Mouse (Mus musculus) hindlimb bud, embryonic 11.5 days (tissue): ENCODE data around the gene Gm8369.
"Not testable (repeated sequence)": the region's sequence is repeated elsewhere in the genome, so short reads cannot be mapped to it uniquely, and the experiment has no call there.

Experiments
- DNase-seq: peaks from one replicate; pipeline ENCODE4 v3.0.0-alpha.2; 2012; ENCODE audit warnings: low read depth, low spot score; ENCODE audit errors: extremely low spot score

Gm8369 gene

GRCm38 (mm10) chr19:11485746-11486145 is at the start of gene Gm8369:
Gene Gm8369 (plus strand): TSS chr19:11485938.
- DNase-seq = no peak

DNA sequence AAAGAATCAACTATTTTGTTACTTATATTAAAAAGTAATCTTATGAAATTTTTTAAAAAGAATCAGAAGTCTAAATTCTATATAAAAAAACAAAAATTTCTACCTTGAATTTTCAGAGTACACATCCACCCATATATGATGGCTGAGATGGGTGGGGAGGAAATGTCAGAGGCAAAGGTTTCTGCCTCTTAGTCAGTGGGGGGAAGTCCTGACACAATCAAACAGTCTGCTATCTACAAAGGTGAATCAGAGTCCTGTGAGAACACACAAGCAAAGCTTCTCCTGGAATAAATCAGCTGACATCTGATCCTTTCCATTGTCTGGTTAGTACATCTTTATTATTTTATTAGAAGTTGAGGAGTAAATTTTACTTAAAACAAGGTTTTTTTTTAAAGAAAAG is 42.4 kb upstream of the Gm8369 start, which contains the start of gene Ms4a4b:
Ms4a4b (plus strand) TSS at position 216 of the 400 bp plus-strand sequence.
- DNase-seq = no peak

DNA sequence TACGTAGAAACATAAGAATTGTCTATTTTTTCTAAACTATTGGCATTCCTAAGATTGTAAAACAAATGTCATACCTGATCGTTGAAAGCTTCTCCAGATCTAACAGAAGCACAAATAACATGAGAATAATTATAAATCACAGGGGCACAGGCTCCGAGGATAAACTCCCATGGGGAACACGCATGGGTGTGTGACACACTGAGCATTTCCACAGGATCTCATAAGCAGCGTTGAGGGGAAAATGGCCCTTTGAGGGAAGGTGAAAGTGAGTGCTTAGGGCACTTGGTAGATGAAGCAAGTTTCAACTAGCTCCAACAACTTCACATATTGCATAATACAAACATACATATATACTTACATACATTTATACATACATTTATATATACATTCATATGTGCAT is 41.8 kb upstream of the Gm8369 start:
- no peak for DNase-seq

DNA sequence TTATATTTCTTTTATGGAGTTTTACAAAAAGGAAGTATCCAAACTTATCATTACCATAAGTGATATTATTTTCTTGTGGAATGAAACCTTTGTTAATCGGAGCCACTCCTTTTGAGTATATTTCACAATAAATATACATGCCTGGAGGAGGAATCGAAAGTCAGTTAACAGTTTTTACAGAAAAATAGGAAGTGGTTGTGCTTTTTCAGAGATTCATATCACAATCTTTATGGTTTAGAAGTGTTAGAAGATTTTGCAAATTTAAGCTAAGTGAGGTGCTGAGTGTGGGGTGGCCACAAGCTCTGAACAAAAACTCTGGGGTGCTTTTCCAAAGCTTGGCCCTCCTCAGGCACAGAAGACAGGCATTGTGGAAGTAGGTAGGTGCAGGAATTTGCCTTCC is 38.5 kb upstream of the Gm8369 start:
- DNase-seq = no peak

DNA sequence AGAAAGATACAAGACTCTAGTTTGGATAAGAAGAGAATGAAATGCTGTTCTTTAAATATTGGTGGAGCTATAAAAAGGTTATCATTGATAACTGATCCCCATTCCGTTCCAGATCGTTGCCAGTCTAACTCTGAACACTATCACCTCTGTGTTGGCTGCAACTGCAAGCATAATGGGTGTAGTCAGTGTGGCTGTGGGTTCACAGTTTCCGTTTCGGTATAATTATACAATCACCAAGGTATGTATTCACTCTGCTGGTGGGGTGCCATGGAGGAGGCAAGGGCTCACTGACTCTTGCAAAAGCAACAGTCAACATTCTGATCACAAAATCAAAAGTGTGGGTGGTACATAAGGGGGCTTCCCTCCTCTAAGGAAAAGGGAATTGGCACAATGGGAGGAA is 26.7 kb upstream of the Gm8369 start:
- DNase-seq = not testable (repeated sequence)

- DNase-seq = not testable (repeated sequence)
Observed at GRCm38 (mm10) chr19:11464795-11465194, 20.9 kb upstream of the Gm8369 start.

GRCm38 (mm10) chr19:11466471-11466870 is 19.3 kb upstream of the Gm8369 start:
- DNase-seq = no peak

DNA sequence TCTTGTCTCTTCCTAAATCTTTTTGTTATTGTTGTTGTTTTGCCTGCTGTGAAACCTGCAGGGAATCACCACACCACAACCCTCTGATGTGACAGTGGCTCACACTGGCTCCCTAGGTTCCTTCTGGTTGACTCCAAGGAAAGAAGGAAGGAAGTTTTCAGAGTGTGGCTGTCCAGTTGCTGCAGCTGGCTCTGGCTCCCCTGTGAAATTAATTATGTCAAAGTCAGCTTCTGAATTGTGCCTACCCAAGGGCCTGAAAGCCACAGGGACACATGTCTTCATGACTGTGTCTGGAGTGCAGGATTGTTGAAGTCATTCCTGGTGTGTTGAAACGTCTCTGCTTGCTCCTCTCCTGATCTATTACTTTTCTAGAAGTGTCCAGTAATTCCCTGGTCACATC is 17.4 kb upstream of the Gm8369 start:
- DNase-seq = not testable (repeated sequence)

GRCm38 (mm10) chr19:11469215-11469614 is 16.5 kb upstream of the Gm8369 start, which contains the start of gene Ms4a6c:
Gene Ms4a6c (plus strand): TSS chr19:11469366.
- not testable (repeated sequence) for DNase-seq

DNA sequence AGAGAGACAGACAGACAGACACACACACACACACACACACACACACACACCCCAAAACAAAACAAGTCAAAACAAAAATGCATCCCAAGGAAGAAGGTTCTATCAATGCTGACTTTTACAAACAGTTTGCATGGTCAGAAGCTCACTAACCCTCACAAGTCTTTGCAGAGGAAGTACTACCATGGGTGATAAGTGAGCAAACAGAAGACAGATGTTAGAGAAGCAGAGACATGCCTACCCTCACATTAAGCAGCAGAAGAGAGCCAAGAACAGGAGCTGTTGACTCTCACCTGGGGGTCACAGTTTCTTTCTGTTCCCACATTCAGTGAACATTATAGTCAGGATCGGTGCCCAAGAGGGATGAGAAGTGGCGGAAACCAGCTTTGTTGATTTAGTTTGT is 6.0 kb upstream of the Gm8369 start:
- no peak for DNase-seq

GRCm38 (mm10) chr19:11482684-11483083 is 3.1 kb upstream of the Gm8369 start:
- DNase-seq = no peak

- no peak for DNase-seq
Observed at GRCm38 (mm10) chr19:11483941-11484340, 1.8 kb upstream of the Gm8369 start.

DNA sequence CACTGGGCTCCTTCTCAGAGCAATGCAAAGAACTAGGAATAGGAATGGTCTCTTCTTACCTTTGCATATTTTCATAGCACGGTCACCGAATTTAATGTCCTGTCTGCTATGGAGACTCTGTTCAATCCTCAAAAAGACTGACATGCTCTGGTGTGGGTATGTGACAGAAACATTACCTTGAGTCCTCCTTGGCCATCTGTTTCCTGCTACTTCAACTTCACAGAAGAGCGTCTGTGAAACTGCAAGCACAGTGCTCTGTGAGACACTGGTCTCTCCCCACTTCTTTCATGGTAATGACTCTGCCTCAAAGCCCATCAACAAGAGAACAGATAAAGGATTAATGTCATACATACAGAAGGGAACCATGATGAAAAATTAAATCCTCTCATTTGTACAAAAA is 1.4 kb upstream of the Gm8369 start:
- DNase-seq = no peak

- no peak for DNase-seq
Observed at GRCm38 (mm10) chr19:11485266-11485665, 472 bp upstream of the Gm8369 start.

DNA sequence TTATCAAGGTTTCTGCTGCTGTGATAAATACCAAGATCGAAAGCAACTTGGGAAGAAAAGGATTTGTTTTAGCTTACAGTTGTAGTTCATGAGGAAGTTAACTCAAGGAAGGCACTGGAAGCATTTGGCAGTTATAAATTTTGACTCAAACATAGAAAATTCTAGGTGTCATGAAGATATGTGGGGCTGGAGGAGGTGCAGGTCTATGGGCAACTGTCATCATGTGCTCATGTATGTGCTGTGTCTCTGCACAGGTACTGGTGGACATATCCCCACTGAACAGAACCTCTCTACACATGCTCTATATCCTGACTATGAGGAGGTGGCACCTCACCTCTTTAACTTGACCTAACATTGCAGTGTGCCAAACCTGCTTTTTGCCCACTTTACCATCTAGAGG is 861 bp downstream of the Gm8369 start:
- no peak for DNase-seq

DNA sequence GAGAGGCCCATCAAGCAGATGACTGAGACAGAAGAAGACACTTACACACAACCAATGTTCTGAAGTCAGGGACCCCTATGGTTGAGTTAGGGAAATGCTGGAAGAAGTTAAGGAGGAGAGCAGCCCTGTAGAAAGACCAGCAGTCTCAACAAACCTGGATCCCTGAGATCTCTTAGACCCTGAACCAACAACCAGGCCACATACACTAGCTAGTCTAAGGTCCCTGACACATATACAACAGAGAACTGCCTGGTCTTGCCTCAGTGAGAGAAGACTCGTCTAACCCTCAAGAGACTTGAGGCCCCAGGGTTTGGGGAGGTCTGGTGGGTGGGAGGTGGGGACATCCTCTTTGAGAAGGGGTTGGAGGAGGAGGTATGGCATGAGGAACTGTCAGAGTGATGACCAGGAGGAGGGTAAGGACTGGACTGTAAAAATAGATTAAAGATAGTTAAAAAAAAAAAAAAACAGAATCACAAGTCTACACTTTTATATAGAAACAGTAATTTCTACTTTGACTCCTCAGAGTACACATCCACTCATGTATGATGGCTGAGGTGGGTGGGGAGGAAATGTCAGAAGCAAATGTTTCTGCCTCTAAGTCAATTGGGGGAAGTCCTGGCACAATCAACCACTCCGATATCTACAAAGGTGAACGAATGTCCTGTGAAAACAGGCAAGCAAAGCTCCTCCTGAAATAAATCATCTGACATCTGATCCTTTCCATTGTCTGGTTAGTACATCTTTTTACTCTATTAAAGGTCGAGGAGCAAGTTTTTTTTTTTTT is 5.9 kb downstream of the Gm8369 start:
- DNase-seq = no peak

GRCm38 (mm10) chr19:11492671-11493070 is 6.9 kb downstream of the Gm8369 start:
- DNase-seq = no peak

GRCm38 (mm10) chr19:11494519-11494918 is 8.8 kb downstream of the Gm8369 start:
- DNase-seq = no peak

DNA sequence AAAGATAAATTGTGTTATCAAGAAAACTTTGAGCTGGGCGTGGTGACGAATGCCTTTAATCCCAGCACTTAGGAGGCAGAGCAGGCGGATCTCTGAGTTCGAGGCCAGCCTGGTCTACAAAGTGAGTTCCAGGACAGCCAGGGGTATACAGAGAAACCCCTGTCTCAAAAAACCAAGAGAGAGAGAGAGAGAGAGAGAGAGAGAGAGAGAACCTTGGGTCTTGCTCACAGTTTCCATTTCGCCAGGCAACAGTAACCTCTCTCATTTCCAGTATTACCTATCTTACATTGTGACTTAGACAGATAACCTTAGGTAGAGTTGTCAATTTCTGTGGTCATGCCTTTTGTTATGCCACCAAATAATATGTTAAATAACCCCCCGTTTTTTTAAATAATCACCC is 10.6 kb downstream of the Gm8369 start:
- no peak for DNase-seq

GRCm38 (mm10) chr19:11497300-11497699 is 11.6 kb downstream of the Gm8369 start:
- not testable (repeated sequence) for DNase-seq

DNA sequence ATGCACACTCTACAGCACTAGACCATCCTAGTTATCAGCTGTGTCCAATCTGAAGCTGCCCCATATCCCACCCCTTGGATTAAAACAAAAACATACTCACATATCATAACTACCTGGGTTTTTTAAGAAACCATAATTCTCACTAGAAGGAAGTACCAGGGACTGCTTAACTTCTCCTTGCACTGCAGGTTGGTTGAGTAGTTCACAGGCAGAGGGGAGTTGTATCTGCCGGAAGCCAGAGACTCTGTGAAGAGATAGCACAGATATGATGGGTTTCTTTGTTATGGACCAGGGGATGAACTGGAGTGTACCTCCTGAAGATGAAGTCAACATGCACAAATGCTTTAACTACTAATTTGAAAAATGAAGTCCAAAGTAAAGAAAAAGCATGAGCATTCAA is 15.1 kb downstream of the Gm8369 start:
- DNase-seq = no peak

- DNase-seq = no peak
Observed at GRCm38 (mm10) chr19:11501326-11501725, 15.6 kb downstream of the Gm8369 start.

DNA sequence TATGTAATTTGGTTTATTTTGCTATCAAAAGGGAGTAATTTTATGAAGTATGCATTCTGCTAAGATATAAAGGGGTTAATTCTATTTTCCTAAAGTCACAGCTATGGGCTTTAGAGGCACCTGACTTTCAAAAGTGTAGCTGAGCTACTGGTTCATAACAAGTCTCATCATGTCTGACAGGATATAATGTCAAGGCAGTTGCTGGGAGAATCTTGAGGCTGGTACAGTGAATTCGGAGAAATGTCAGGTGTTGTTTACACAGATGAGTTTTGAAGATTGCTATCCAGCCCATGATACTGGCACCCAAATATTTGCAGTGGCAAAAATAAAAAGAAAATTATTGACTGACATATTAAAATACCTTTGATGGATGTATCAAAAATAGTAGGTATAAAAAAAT is 19.1 kb downstream of the Gm8369 start:
- DNase-seq = no peak
